Mouse (Mus musculus) urinary bladder, postnatal 4 days (tissue): ENCODE measurements around the gene St6galnac3.

Source experiments
- DNase-seq, 2 experiments: peaks; one replicate each; pipeline ENCODE4 v3.0.0; 2021 to 2022; ENCODE audit warnings: low spot score in 2 of 2

Gene St6galnac3

GRCm38 (mm10) chr3:153160683-153161082, 564.3 kb downstream of the St6galnac3 start:
- no peak for DNase-seq

GRCm38 (mm10) chr3:153148887-153149286, 576.1 kb downstream of the St6galnac3 start:
- no peak for DNase-seq
